Mouse (Mus musculus) liver, embryonic 14.5 days (tissue): Measurements from ENCODE around the gene Tenm2.

Source experiments
- CTCF ChIP-seq: IDR thresholded peaks from 2 replicates; pipeline ENCODE4 v1.5.1; 2016; ENCODE audit warnings: antibody characterized with exemption, low read depth, control low read depth
- EP300 ChIP-seq: IDR thresholded peaks from 2 replicates; pipeline ENCODE4 v1.6.1; 2016; ENCODE audit warnings: antibody characterized with exemption, low read depth

GRCm38 (mm10) chr11:36911406-36911805 lies 324.4 kb downstream of the Tenm2 start:
- TF ChIP-seq CTCF (peak; percentile 70), EP300 (no peak)
